Mouse (Mus musculus) cerebellum, adult 2 months (tissue): ENCODE measurements around the gene Col24a1. TPM values are rescaled to one million over a fixed set of nuclear protein-coding genes. Genes with fewer than 3 reads are reported as not detected.

ENCODE experiments used
- DNase-seq, 2 experiments: peaks; one replicate each; pipeline ENCODE4 v3.0.0; 2021
- H3K27ac ChIP-seq: fragments of 200-500 bp; 2 replicates; pipeline ENCODE4 v1.5.1; 2012; ENCODE audit warnings: low read length, control low read depth, inconsistent platforms; ENCODE audit not compliant: insufficient read depth
- H3K27me3 ChIP-seq: fragments of 200-500 bp; 2 replicates; pipeline ENCODE4 v1.6.1; 2012; ENCODE audit warnings: inconsistent platforms, mild to moderate bottlenecking, low read length, moderate library complexity; ENCODE audit not compliant: control insufficient read depth, insufficient read depth
- H3K4me1 ChIP-seq: fragments of 200-500 bp; 2 replicates; pipeline ENCODE4 v1.6.1; 2011; ENCODE audit warnings: low read length; ENCODE audit not compliant: control insufficient read depth, insufficient read depth
- H3K4me3 ChIP-seq: fragments of 200-500 bp; replicated peaks from 2 replicates; pipeline ENCODE3; 2011; ENCODE audit warnings: mild to moderate bottlenecking, low read depth, low read length, control low read depth; ENCODE audit not compliant: insufficient read depth
- CTCF ChIP-seq: fragments of 200-500 bp; IDR thresholded peaks from 2 replicates; pipeline ENCODE4 v1.5.1; 2011; ENCODE audit warnings: low read depth, mild to moderate bottlenecking, control low read depth, low read length, moderate library complexity, borderline replicate concordance; ENCODE audit not compliant: insufficient read depth
- POLR2A ChIP-seq: fragments of 200-500 bp; IDR thresholded peaks from 2 replicates; pipeline ENCODE4 v1.6.1; 2011; ENCODE audit warnings: low read length, control low read depth, borderline replicate concordance; ENCODE audit not compliant: insufficient read depth
- WGBS: fragments of 180-500 bp; shearing (Covaris S2); methylation state at CpG from one replicate; pipeline ENCODE4 v1.1.7; 2018; 5-methylcytosine and 5-hydroxymethylcytosine counted together
- polyA plus RNA-seq: library from polyadenylated mRNA; depleted of rRNA; stranded (reverse); fragments of >200 nt; gene quantifications from 2 replicates; pipeline ENCODE4 v1.2.3, GENCODE M21; 2012

Col24a1 gene
- polyA plus RNA-seq, 1 experiment: 3.0 TPM

- H3K27ac ChIP-seq: no peak overlapping the region
- 89% methylated on average over 2 of the region's 2 CpGs for WGBS
Observed at GRCm38 (mm10) chr3:145554388-145554787, 262.1 kb downstream of the Col24a1 start.

GRCm38 (mm10) chr3:145556206-145556605, 263.9 kb downstream of the Col24a1 start:
- H3K4me3 ChIP-seq: no peak overlapping the region
- no peak for TF ChIP-seq POLR2A
- no peak for TF ChIP-seq CTCF
- H3K27ac ChIP-seq: no peak overlapping the region
- WGBS: 86% methylated on average over 10 of the region's 10 CpGs
- H3K4me1 ChIP-seq: no peaks in the 10 kb centered on the region
- no peaks in the 10 kb centered on the region for H3K27me3 ChIP-seq
- no peak for DNase-seq

More at GRCm38 (mm10) chr3:145554388-145554787, 262.1 kb downstream of the Col24a1 start:
- TF ChIP-seq CTCF (no peak), POLR2A (no peak)
- Histone ChIP-seq H3K4me3 (no peak overlapping the region), H3K4me1 (no peaks in the 10 kb centered on the region), H3K27me3 (no peaks in the 10 kb centered on the region)
- DNase-seq: no peak

- Histone ChIP-seq H3K27me3 (no peaks in the 10 kb centered on the region), H3K27ac (no peak overlapping the region)
- TF ChIP-seq POLR2A: no peak
- TF ChIP-seq CTCF: no peak
Observed at GRCm38 (mm10) chr3:145559675-145560074, 267.4 kb downstream of the Col24a1 start.

DNA sequence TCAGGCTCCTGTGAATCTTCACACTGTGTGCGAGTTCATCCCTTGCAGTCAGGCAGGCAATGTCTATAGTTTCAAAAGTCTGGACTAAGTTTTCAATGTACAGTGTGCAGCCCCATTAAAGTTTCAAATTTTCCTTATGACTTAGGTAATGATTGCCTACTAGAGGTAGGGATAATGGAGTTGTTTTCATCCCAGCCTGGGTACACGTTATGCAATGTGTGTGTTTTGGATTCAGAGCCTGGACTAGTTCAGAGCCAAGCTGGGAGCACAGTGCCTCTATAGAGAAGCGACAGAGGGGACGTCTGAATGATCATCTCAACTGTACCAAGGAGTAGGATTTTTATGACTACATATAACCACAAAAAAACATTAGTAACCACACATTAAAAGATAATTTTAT, 267.8 kb downstream of the Col24a1 start:
- no peaks in the 10 kb centered on the region for H3K27me3 ChIP-seq
- WGBS: 80% methylated on average over 4 of the region's 4 CpGs
- no peak for DNase-seq

More at GRCm38 (mm10) chr3:145559675-145560074, 267.4 kb downstream of the Col24a1 start:
- DNase-seq: no peak
- WGBS: 93% methylated on average over 5 of the region's 5 CpGs
- Histone ChIP-seq H3K4me3 (no peak overlapping the region), H3K4me1 (no peaks in the 10 kb centered on the region)

GRCm38 (mm10) chr3:145574468-145574867, 282.2 kb downstream of the Col24a1 start:
- H3K4me3 ChIP-seq: no peak overlapping the region
- no peak for DNase-seq
- no peak overlapping the region for H3K27ac ChIP-seq
- no peaks in the 10 kb centered on the region for H3K4me1 ChIP-seq
- no peaks in the 10 kb centered on the region for H3K27me3 ChIP-seq
- TF ChIP-seq CTCF (no peak), POLR2A (no peak)
- 92% methylated on average over 3 of the region's 3 CpGs for WGBS

More for the DNA sequence above, 267.8 kb downstream of the Col24a1 start:
- no peak for TF ChIP-seq CTCF
- TF ChIP-seq POLR2A: no peak
- Histone ChIP-seq H3K4me1 (no peaks in the 10 kb centered on the region), H3K4me3 (no peak overlapping the region), H3K27ac (no peak overlapping the region)

DNA sequence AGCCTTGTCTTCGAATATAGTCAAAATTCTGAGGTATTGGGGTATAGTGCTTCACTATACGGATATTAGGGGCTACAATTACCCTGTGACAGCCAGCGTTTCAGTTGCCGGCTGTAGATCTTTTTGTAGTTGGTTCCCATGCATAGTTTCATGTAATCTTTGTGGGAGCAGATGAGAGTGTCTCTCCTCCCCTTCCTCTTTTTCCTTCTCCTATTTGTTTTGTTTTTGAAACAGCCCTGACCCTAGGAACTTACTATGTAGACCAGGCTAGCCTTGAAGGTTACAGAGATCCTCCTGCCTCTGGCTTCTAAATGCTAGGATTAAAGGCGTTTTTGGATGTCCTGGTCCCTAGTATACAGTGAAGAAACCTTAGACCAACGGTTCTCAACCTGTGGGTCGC, 283.1 kb downstream of the Col24a1 start:
- Histone ChIP-seq H3K4me1 (no peaks in the 10 kb centered on the region), H3K27ac (no peak overlapping the region), H3K4me3 (no peak overlapping the region), H3K27me3 (no peaks in the 10 kb centered on the region)
- no peak for TF ChIP-seq POLR2A
- no peak for TF ChIP-seq CTCF
- no peak for DNase-seq
- WGBS: 84% methylated on average over 7 of the region's 7 CpGs

DNA sequence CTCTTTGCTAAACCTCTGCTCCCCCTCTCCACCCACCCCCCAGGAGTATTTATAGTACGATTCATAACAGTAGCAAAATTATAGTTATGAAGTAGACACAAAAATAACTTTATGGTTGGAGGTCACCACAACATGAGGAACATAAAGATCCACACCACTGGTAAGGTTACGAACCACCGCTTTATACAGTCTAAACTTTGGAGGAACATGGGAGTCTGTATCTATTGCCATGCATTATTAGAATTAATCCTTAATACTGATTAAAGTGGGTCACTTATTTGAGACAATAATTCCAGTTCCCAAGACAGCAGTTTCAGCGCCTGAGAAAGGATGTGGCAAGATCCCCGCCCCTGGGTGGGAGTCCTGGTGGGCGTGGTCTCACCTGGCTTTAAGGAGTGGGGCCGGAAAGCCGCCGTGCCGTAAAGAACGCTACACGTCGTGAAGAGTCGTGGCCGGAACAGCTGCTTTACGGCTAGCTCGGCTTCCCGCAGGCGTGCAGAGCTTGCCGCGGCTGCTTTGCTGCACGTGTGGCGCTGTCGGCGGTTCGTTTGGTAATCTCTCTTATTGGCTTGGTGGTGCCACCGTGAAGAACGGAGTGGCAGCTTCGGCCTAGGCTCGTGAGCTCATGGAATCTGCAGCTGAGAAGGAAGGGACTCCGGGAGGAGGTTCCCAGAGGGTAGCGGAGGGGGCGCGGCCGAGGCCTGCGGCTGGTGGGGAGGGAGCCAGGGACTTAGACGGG, 283.6 kb downstream of the Col24a1 start, which contains the start of gene Znhit6:
TSS of gene Znhit6 (plus strand) at position 463 of the 739 bp plus-strand sequence.
- TF ChIP-seq POLR2A: peak; percentile 65; the same call in 1 of the 2 replicates
- no peak for TF ChIP-seq CTCF
- Histone ChIP-seq H3K27me3 (no peaks in the 10 kb centered on the region), H3K27ac (no peak within 1 kb of the TSS), H3K4me3 (peak within 1 kb of the TSS; percentile 90), H3K4me1 (no peaks in the 10 kb centered on the region)
- peak; percentile 93 for DNase-seq
- WGBS: 5% methylated on average over 37 of the region's 37 CpGs

GRCm38 (mm10) chr3:145576482-145576822, 284.2 kb downstream of the Col24a1 start:
- Histone ChIP-seq H3K27me3 (no peaks in the 10 kb centered on the region), H3K4me3 (peak overlapping the region; percentile 90), H3K27ac (no peak overlapping the region), H3K4me1 (no peaks in the 10 kb centered on the region)
- no peak for TF ChIP-seq POLR2A
- no peak for TF ChIP-seq CTCF
- under 1% methylated on average over 11 of the region's 11 CpGs for WGBS
- DNase-seq: no peak
